Mouse (Mus musculus) embryonic fibroblast, embryonic 13.5 days (primary cell): ENCODE measurements around the gene Fndc9.

Experiments
- CTCF ChIP-seq: IDR thresholded peaks from 2 replicates; pipeline ENCODE4 v1.5.1; 2011; ENCODE audit warnings: mild to moderate bottlenecking, control low read depth, low read length, moderate library complexity, borderline replicate concordance; ENCODE audit not compliant: insufficient read depth
- POLR2A ChIP-seq: IDR thresholded peaks from 2 replicates; pipeline ENCODE4 v1.6.1; 2011; ENCODE audit warnings: low read depth, mild to moderate bottlenecking, control low read depth, low read length, moderate library complexity

DNA sequence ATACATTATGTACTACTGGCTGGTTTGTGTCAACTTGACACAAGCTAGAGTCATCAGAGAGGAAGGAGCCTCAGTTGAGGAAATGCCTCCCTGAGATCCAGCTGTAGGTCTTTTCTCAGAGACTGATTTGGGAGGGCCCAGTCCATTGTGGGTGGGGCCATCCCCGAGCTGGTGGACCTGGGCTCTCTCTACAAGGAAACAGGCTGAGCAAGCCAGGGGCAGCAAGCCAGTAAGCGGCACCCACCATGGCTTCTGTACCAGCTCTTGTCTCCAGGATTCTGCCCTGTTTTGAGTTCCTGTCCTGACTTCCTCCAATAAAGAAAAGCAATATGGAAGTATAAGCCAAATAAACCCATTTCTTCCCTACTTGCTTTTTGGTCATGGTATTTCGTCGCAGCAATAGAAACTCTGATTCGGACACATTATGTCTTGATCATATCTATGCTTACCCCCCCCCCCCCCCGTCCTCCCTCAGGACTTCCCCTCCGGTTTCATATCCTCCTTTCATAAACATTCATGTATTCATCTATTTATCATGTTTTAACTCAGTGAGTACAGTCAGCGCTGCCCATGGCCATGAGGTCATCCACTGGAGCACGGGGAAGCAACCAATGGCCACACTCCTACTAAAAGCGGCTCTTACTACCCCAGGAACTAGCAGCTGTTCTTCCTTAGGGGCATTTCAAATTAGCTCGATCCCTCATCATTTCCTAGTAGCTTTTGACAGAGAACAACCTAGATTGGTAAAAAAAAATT, 29.9 kb downstream of the Fndc9 start:
- no peak for TF ChIP-seq CTCF
- no peak for TF ChIP-seq POLR2A
